ENCODE assay signal across 23 mouse cellular contexts in the genomic region with DNA sequence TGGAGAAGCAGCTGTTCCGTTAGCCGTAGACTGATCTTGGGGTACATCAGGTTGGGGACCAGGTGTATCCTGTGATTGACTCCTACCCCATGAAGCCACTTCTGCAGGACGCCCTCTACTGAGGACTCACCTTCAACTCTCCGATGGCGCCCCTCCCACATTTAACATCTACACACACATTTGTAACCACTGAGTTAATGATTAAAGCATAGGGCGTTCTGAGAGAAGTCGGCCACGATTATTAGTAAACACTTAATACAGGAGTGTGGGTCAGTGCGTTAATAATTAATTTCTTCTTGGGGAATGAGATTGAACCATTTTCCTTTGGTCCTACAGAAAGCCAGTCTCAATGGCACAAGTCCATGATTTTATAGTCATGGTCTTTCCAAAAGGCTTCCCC.
DNase-seq lines count a peak whose midpoint lies in the region; ATAC-seq and TF ChIP-seq lines count a peak whose summit lies in the region.
"Had no signal": no experiment of that assay in that cellular context is flagged by ENCODE, and none has a peak within 500 bp of the region (broad histone marks: within the 10 kb centered on the region; RNA-seq: fewer than 3 reads in every experiment).

No protein-coding gene starts in this region.

- ATAC-seq in kidney, postnatal 0 days (replicated peaks; ENCODE audit: low FRiP score, low read depth) = peak; percentile 59
- ATAC-seq: forebrain, embryonic 16.5 days; midbrain, embryonic 13.5 days; Patski had no signal

- H3K4me1 ChIP-seq in kidney, postnatal 0 days (replicated peaks; ENCODE audit: insufficient read depth, low read length) = no peaks in the 10 kb centered on the region
- H3K4me1 ChIP-seq: forebrain, embryonic 10.5 days; limb, embryonic 12.5 days; liver, embryonic 15.5 days; megakaryocyte, embryonic 14.5 days; midbrain, embryonic 13.5 days had no signal

- TF ChIP-seq CTCF in kidney, postnatal 0 days (IDR thresholded peaks at IDR 0.05; ENCODE audit: low read depth) = 0 out of 2 replicates have a peak, but pooled peaks have one; percentile 3

- intact Hi-C loops in left cerebral cortex, postnatal 10 days (cut with DNase I) = no loop called here

- no peaks in the 10 kb centered on the region for H3K27me3 ChIP-seq in kidney, postnatal 0 days (ENCODE audit: insufficient read depth, low read length)
- H3K27me3 ChIP-seq: CH12.LX; limb, embryonic 12.5 days; liver, embryonic 15.5 days; megakaryocyte, embryonic 14.5 days; midbrain, embryonic 13.5 days had no signal

- H3K4me2 ChIP-seq in kidney, postnatal 0 days (ENCODE audit: low read length) = no peak overlapping the region
- H3K4me2 ChIP-seq: heart, embryonic 11.5 days; limb, embryonic 12.5 days; liver, embryonic 15.5 days; midbrain, embryonic 13.5 days had no signal

- H3K27ac ChIP-seq in kidney, postnatal 0 days = 0 out of 2 replicates have a peak overlapping the region, but pooled peaks have one; percentile 25
- H3K27ac ChIP-seq: forebrain, embryonic 10.5 days; limb, embryonic 12.5 days; liver, embryonic 15.5 days; midbrain, embryonic 13.5 days; stomach, postnatal 0 days had no signal

- no peaks in the 10 kb centered on the region for H3K9me3 ChIP-seq in kidney, postnatal 0 days (replicated peaks; ENCODE audit: low read length)
- H3K9me3 ChIP-seq: forebrain, embryonic 10.5 days; limb, embryonic 12.5 days; liver, embryonic 15.5 days; midbrain, embryonic 13.5 days had no signal

- no peak overlapping the region for H3K4me3 ChIP-seq in kidney, postnatal 0 days (replicated peaks; ENCODE audit: low read depth, low read length)
- H3K4me3 ChIP-seq: forebrain, embryonic 10.5 days; limb, embryonic 12.5 days; liver, embryonic 15.5 days; megakaryocyte, embryonic 14.5 days; midbrain, embryonic 13.5 days had no signal

- no peaks in the 10 kb centered on the region for H3K36me3 ChIP-seq in kidney, postnatal 0 days (ENCODE audit: insufficient read depth, low read length)
- H3K36me3 ChIP-seq: forebrain, embryonic 10.5 days; G1E; limb, embryonic 12.5 days; liver, embryonic 15.5 days; midbrain, embryonic 13.5 days had no signal

- WGBS in kidney, postnatal 0 days = 72% methylated on average over 9 of the region's 9 CpGs

- DNase-seq in lung, postnatal 10 days = peak; percentile 5
- no peak for DNase-seq in lung, adult 18-20 months
- peak; percentile 62 to 73 for DNase-seq in kidney, adult 8-10 months
- DNase-seq in kidney, postnatal 0 days (ENCODE audit: low spot score) = peak; percentile 37
- peak; percentile 18 for DNase-seq in yolk sac, embryonic 10.5 days (ENCODE audit: low spot score)
- DNase-seq in left cerebral cortex, adult 18-20 months (ENCODE audit: low spot score in 2 of 2) = no peak
- DNase-seq in left cerebral cortex, postnatal 10 days (ENCODE audit: extremely low spot score in 1 of 2, low spot score in 2 of 2) = no peak
- DNase-seq: adrenal gland, postnatal 36 days; B cell, adult 2 months; cerebellum, adult 11 months; cerebellum, adult 9-11 months; gastrocnemius, postnatal 10 days had no signal

- no peak overlapping the region for H3K9ac ChIP-seq in kidney, postnatal 0 days (ENCODE audit: low read depth, low read length)
- H3K9ac ChIP-seq: limb, embryonic 12.5 days; liver, embryonic 15.5 days; midbrain, embryonic 13.5 days had no signal

Comparison
In these comparisons a context has a peak if more than half of its experiments do, and no peak if none do; other contexts are left out.
1. DNase-seq: peak in lung, postnatal 10 days (single experiment), kidney, adult 8-10 months (2 of 2), kidney, postnatal 0 days (single experiment) and yolk sac, embryonic 10.5 days (single experiment); none in lung, adult 18-20 months (0 of 2), left cerebral cortex, adult 18-20 months (0 of 2) and left cerebral cortex, postnatal 10 days (0 of 2).